Mouse (Mus musculus) embryonic facial prominence, embryonic 15.5 days (tissue): Measurements from ENCODE around the gene H2-DMb2. TPM values are rescaled to one million over a fixed set of nuclear protein-coding genes. Genes with fewer than 3 reads are reported as not detected.

ENCODE experiments used
- ATAC-seq: fragments of 200-750 bp; cut with Nextera tagmentation; 2 replicates; pipeline ENCODE4 v1.8.0; 2017; ENCODE audit warnings: low read depth, moderate TSS enrichment; ENCODE audit not compliant: insufficient number of reproducible peaks, low FRiP score, low TSS enrichment
- H3K27ac ChIP-seq: fragments of 300-500 bp; sonication (generic); replicated peaks from 2 replicates; pipeline ENCODE4 v1.5.1; 2015; ENCODE audit warnings: mild to moderate bottlenecking, inconsistent platforms
- H3K27me3 ChIP-seq: fragments of 300-500 bp; sonication (generic); 2 replicates; pipeline ENCODE4 v1.6.1; 2015; ENCODE audit warnings: inconsistent platforms
- H3K36me3 ChIP-seq: fragments of 300-500 bp; sonication (generic); 2 replicates; pipeline ENCODE4 v1.6.1; 2015; ENCODE audit warnings: mild to moderate bottlenecking, inconsistent platforms
- H3K4me1 ChIP-seq: fragments of 300-500 bp; sonication (generic); 2 replicates; pipeline ENCODE4 v1.6.1; 2015; ENCODE audit warnings: inconsistent platforms
- H3K4me2 ChIP-seq: fragments of 300-500 bp; sonication (generic); replicated peaks from 2 replicates; pipeline ENCODE4 v1.6.1; 2015; ENCODE audit warnings: mild to moderate bottlenecking, inconsistent platforms
- H3K4me3 ChIP-seq: fragments of 300-500 bp; sonication (generic); replicated peaks from 2 replicates; pipeline ENCODE4 v1.5.1; 2015; ENCODE audit warnings: mild to moderate bottlenecking, inconsistent platforms
- H3K9ac ChIP-seq: fragments of 300-500 bp; sonication (generic); 2 replicates; pipeline ENCODE4 v1.6.1; 2015; ENCODE audit warnings: inconsistent platforms
- H3K9me3 ChIP-seq: fragments of 300-500 bp; sonication (generic); replicated peaks from 2 replicates; pipeline ENCODE4 v1.6.1; 2016; ENCODE audit warnings: inconsistent platforms
- WGBS: fragments of 180-500 bp; shearing (Covaris S2); methylation state at CpG from one replicate; pipeline ENCODE4 v1.1.7; 2015; 5-methylcytosine and 5-hydroxymethylcytosine counted together
- polyA plus RNA-seq: library from polyadenylated mRNA; unstranded; fragments of >200 nt; fragmentation: Nextera tagmentation; extraction: Ambion mirVana; gene quantifications from 2 replicates; pipeline ENCODE4 v1.2.1, GENCODE M21; 2015

H2-DMb2 gene
- polyA plus RNA-seq, 1 experiment from 2014 or later = 0.61 TPM

GRCm38 (mm10) chr17:34169279-34169678, 26.2 kb downstream of the H2-DMb2 start:
- no peak overlapping the region for H3K9ac ChIP-seq
- no peak for ATAC-seq
- WGBS = 0% methylated on average over 2 of the region's 2 CpGs

GRCm38 (mm10) chr17:34170487-34170876, 27.4 kb downstream of the H2-DMb2 start:
- no peak overlapping the region for H3K4me2 ChIP-seq
- ATAC-seq = no peak
- H3K4me3 ChIP-seq = no peak overlapping the region
- H3K9me3 ChIP-seq = no peaks in the 10 kb centered on the region
- no peaks in the 10 kb centered on the region for H3K4me1 ChIP-seq
- no peaks in the 10 kb centered on the region for H3K27me3 ChIP-seq
- 28% methylated on average over 4 of the region's 4 CpGs for WGBS
- H3K36me3 ChIP-seq = no peaks in the 10 kb centered on the region
- H3K9ac ChIP-seq = no peak overlapping the region
- no peak overlapping the region for H3K27ac ChIP-seq

More at GRCm38 (mm10) chr17:34169279-34169678, 26.2 kb downstream of the H2-DMb2 start:
- Histone ChIP-seq H3K27ac (no peak overlapping the region), H3K9me3 (no peaks in the 10 kb centered on the region), H3K4me2 (no peak overlapping the region), H3K4me3 (no peak overlapping the region), H3K36me3 (no peaks in the 10 kb centered on the region), H3K4me1 (no peaks in the 10 kb centered on the region), H3K27me3 (no peaks in the 10 kb centered on the region)

GRCm38 (mm10) chr17:34170877-34171498, 27.9 kb downstream of the H2-DMb2 start:
- Histone ChIP-seq H3K4me1 (no peaks in the 10 kb centered on the region), H3K36me3 (no peaks in the 10 kb centered on the region), H3K9me3 (no peaks in the 10 kb centered on the region), H3K4me3 (no peak overlapping the region), H3K27ac (no peak overlapping the region), H3K9ac (no peak overlapping the region), H3K27me3 (no peaks in the 10 kb centered on the region), H3K4me2 (no peak overlapping the region)
- ATAC-seq = no peak
- 35% methylated on average over 13 of the region's 13 CpGs for WGBS

- no peaks in the 10 kb centered on the region for H3K4me1 ChIP-seq
- H3K9me3 ChIP-seq = no peaks in the 10 kb centered on the region
- no peaks in the 10 kb centered on the region for H3K36me3 ChIP-seq
- WGBS = 94% methylated on average over 5 of the region's 5 CpGs
- H3K27me3 ChIP-seq = no peaks in the 10 kb centered on the region
- H3K4me3 ChIP-seq = no peak overlapping the region
- H3K4me2 ChIP-seq = no peak overlapping the region
- no peak for ATAC-seq
- H3K9ac ChIP-seq = no peak overlapping the region
- no peak overlapping the region for H3K27ac ChIP-seq
Measured at GRCm38 (mm10) chr17:34172528-34172927, 29.4 kb downstream of the H2-DMb2 start.

GRCm38 (mm10) chr17:34174075-34174474, 31.0 kb downstream of the H2-DMb2 start:
- no peak for ATAC-seq
- Histone ChIP-seq H3K4me1 (no peaks in the 10 kb centered on the region), H3K9ac (no peak overlapping the region), H3K9me3 (no peaks in the 10 kb centered on the region), H3K4me2 (no peak overlapping the region), H3K4me3 (no peak overlapping the region), H3K36me3 (no peaks in the 10 kb centered on the region), H3K27me3 (no peaks in the 10 kb centered on the region), H3K27ac (no peak overlapping the region)
- WGBS = 69% methylated on average over 1 of the region's 1 CpGs

- WGBS = 71% methylated on average over 4 of the region's 4 CpGs
- no peak overlapping the region for H3K4me2 ChIP-seq
- no peaks in the 10 kb centered on the region for H3K36me3 ChIP-seq
- H3K4me1 ChIP-seq = no peaks in the 10 kb centered on the region
- ATAC-seq = no peak
- no peaks in the 10 kb centered on the region for H3K9me3 ChIP-seq
- H3K27me3 ChIP-seq = no peaks in the 10 kb centered on the region
- H3K9ac ChIP-seq = no peak overlapping the region
- H3K4me3 ChIP-seq = no peak overlapping the region
- H3K27ac ChIP-seq = no peak overlapping the region
Measured at GRCm38 (mm10) chr17:34177179-34177578, 34.1 kb downstream of the H2-DMb2 start.

GRCm38 (mm10) chr17:34179019-34179418, 35.9 kb downstream of the H2-DMb2 start:
- Histone ChIP-seq H3K27ac (no peak overlapping the region), H3K9ac (no peak overlapping the region), H3K4me1 (no peaks in the 10 kb centered on the region), H3K4me2 (no peak overlapping the region), H3K36me3 (no peaks in the 10 kb centered on the region), H3K9me3 (no peaks in the 10 kb centered on the region), H3K4me3 (no peak overlapping the region), H3K27me3 (peaks cover 7% of the 10 kb centered on the region)
- 60% methylated on average over 6 of the region's 6 CpGs for WGBS
- ATAC-seq = no peak

- Histone ChIP-seq H3K9me3 (no peaks in the 10 kb centered on the region), H3K4me3 (no peak overlapping the region), H3K4me1 (no peaks in the 10 kb centered on the region), H3K27ac (no peak overlapping the region), H3K9ac (no peak overlapping the region), H3K27me3 (peaks cover 9% of the 10 kb centered on the region), H3K4me2 (no peak overlapping the region), H3K36me3 (no peaks in the 10 kb centered on the region)
- ATAC-seq = no peak
- WGBS = 59% methylated on average over 13 of the region's 13 CpGs
Measured at GRCm38 (mm10) chr17:34179913-34180859, 37.1 kb downstream of the H2-DMb2 start.

- H3K9me3 ChIP-seq = no peaks in the 10 kb centered on the region
- no peak overlapping the region for H3K27ac ChIP-seq
- 75% methylated on average over 15 of the region's 15 CpGs for WGBS
- no peaks in the 10 kb centered on the region for H3K36me3 ChIP-seq
- peaks cover 27% of the 10 kb centered on the region for H3K27me3 ChIP-seq
- H3K4me1 ChIP-seq = peaks cover 16% of the 10 kb centered on the region
- no peak overlapping the region for H3K4me3 ChIP-seq
- ATAC-seq = no peak
- no peak overlapping the region for H3K9ac ChIP-seq
- H3K4me2 ChIP-seq = no peak overlapping the region
Measured at GRCm38 (mm10) chr17:34183564-34184219, 40.6 kb downstream of the H2-DMb2 start.

- H3K4me1 ChIP-seq = peaks cover 16% of the 10 kb centered on the region
- H3K4me3 ChIP-seq = no peak overlapping the region
- H3K27me3 ChIP-seq = peaks cover 27% of the 10 kb centered on the region
- WGBS = 84% methylated on average over 9 of the region's 9 CpGs
- no peak overlapping the region for H3K9ac ChIP-seq
- H3K27ac ChIP-seq = no peak overlapping the region
- no peaks in the 10 kb centered on the region for H3K9me3 ChIP-seq
- ATAC-seq = no peak
- no peaks in the 10 kb centered on the region for H3K36me3 ChIP-seq
- no peak overlapping the region for H3K4me2 ChIP-seq
Measured at GRCm38 (mm10) chr17:34185526-34185925, 42.4 kb downstream of the H2-DMb2 start.

GRCm38 (mm10) chr17:34186885-34187260, 43.8 kb downstream of the H2-DMb2 start:
- WGBS = 5% methylated on average over 14 of the region's 14 CpGs
- no peaks in the 10 kb centered on the region for H3K9me3 ChIP-seq

More at GRCm38 (mm10) chr17:34186885-34187260, 43.8 kb downstream of the H2-DMb2 start:
- peaks cover 16% of the 10 kb centered on the region for H3K4me1 ChIP-seq
- ATAC-seq = peak; percentile 26
- H3K27me3 ChIP-seq = peaks cover 28% of the 10 kb centered on the region
- H3K27ac ChIP-seq = no peak overlapping the region
- H3K9ac ChIP-seq = 0 out of 2 replicates have a peak overlapping the region, but pooled peaks have one; percentile 6
- H3K36me3 ChIP-seq = no peaks in the 10 kb centered on the region
- H3K4me2 ChIP-seq = peak overlapping the region; percentile 95
- peak overlapping the region; percentile 63 for H3K4me3 ChIP-seq
